12 mouse cellular contexts compared by ENCODE assay signal in genomic region chr13:81740898-81741297, GRCm38 (mm10). TPM values are rescaled to one million over a fixed set of nuclear protein-coding genes. Genes with fewer than 3 reads are reported as not detected.
DNase-seq lines count a peak whose midpoint lies in the region; ATAC-seq and TF ChIP-seq lines count a peak whose summit lies in the region.
"Had no signal": no experiment of that assay in that cellular context is flagged by ENCODE, and none has a peak within 500 bp of the region (broad histone marks: within the 10 kb centered on the region; RNA-seq: fewer than 3 reads in every experiment).

No protein-coding gene starts in this region.

- H3K9me3 ChIP-seq in intestine, embryonic 16.5 days (ENCODE audit: control insufficient read depth, low read length), result no peaks in the 10 kb centered on the region
- no peaks in the 10 kb centered on the region for H3K9me3 ChIP-seq in intestine, embryonic 15.5 days
- H3K9me3 ChIP-seq in CH12.LX (replicated peaks; ENCODE audit: low read length), result no peaks in the 10 kb centered on the region
- H3K9me3 ChIP-seq: embryonic facial prominence, embryonic 13.5 days; heart, embryonic 13.5 days; limb, embryonic 15.5 days had no signal

- H3K27me3 ChIP-seq in intestine, embryonic 16.5 days (replicated peaks; ENCODE audit: control insufficient read depth, insufficient read depth, low read length), result no peaks in the 10 kb centered on the region
- no peaks in the 10 kb centered on the region for H3K27me3 ChIP-seq in intestine, embryonic 15.5 days (replicated peaks)
- no peaks in the 10 kb centered on the region for H3K27me3 ChIP-seq in CH12.LX (replicated peaks)
- H3K27me3 ChIP-seq: embryonic facial prominence, embryonic 13.5 days; heart, embryonic 13.5 days; limb, embryonic 15.5 days had no signal

- H3K36me3 ChIP-seq in intestine, embryonic 16.5 days (ENCODE audit: control insufficient read depth, insufficient read depth, low read length), result no peaks in the 10 kb centered on the region
- no peaks in the 10 kb centered on the region for H3K36me3 ChIP-seq in intestine, embryonic 15.5 days
- no peaks in the 10 kb centered on the region for H3K36me3 ChIP-seq in CH12.LX (replicated peaks in 1 of 2; ENCODE audit: control insufficient read depth in 1 of 2, insufficient read depth in 1 of 2, low read length in 1 of 2)
- H3K36me3 ChIP-seq: embryonic facial prominence, embryonic 13.5 days; heart, embryonic 13.5 days; limb, embryonic 15.5 days had no signal

- H3K4me2 ChIP-seq in intestine, embryonic 16.5 days (ENCODE audit: low read depth, low read length), result no peak overlapping the region
- no peak overlapping the region for H3K4me2 ChIP-seq in intestine, embryonic 15.5 days (replicated peaks)
- peak overlapping the region; percentile 15; the same call in 1 of the 2 replicates for H3K4me2 ChIP-seq in CH12.LX (ENCODE audit: insufficient read depth, low read depth, poor library complexity, severe bottlenecking)
- H3K4me2 ChIP-seq: embryonic facial prominence, embryonic 13.5 days; heart, embryonic 13.5 days; limb, embryonic 15.5 days had no signal

- TF ChIP-seq CTCF in CH12.LX (conservative IDR thresholded peaks at IDR 0.05 in 1 of 2, IDR thresholded peaks at IDR 0.05 in 1 of 2; ENCODE audit: low read depth in 2 of 2, low read length in 2 of 2), result peak in 1 of 2 experiments; percentile 52; a peak in 2 of 4 replicates

- DNase-seq in CH12.LX (ENCODE audit: extremely low read depth), result peak; percentile 24
- peak; percentile 44 for DNase-seq in fibroblast of lung, adult 2 months (ENCODE audit: low read depth)
- DNase-seq in left cerebral cortex, adult 9 months (ENCODE audit: low spot score in 2 of 2), result no peak
- DNase-seq in right cerebral cortex, postnatal 14 days, result no peak
- DNase-seq in testis, postnatal 14 days (ENCODE audit: low spot score), result no peak
- DNase-seq: cerebellum, adult 8-10 months had no signal

- no peak; the same call in 1 of the 2 replicates for TF ChIP-seq RAD21 in CH12.LX (IDR thresholded peaks at IDR 0.05; ENCODE audit: low read depth, low read length)

- in situ Hi-C loops in CH12.LX (cut with MboI; ENCODE audit: low pct_ligation_motif_present, low pct_unique_long_range_greater_than_20kb, low sequenced_read_pairs), result no loop called here

- no peak for TF ChIP-seq EP300 in CH12.LX (IDR thresholded peaks at IDR 0.05; ENCODE audit: low read length)

- H3K9ac ChIP-seq in intestine, embryonic 16.5 days (ENCODE audit: low read depth, low read length), result no peak overlapping the region
- H3K9ac ChIP-seq in intestine, embryonic 15.5 days, result no peak overlapping the region
- no peak overlapping the region for H3K9ac ChIP-seq in CH12.LX (ENCODE audit: insufficient read depth, low read depth)
- H3K9ac ChIP-seq: embryonic facial prominence, embryonic 13.5 days; heart, embryonic 13.5 days; limb, embryonic 15.5 days had no signal

- ATAC-seq in intestine, embryonic 16.5 days, result 0 out of 2 replicates have a peak, but pooled peaks have one; percentile 46
- no peak for ATAC-seq in intestine, embryonic 15.5 days
- ATAC-seq in megakaryocyte, adult 5-6 weeks (ENCODE audit: poor library complexity, severe bottlenecking), result peak; percentile 93

- no peak overlapping the region for H3K27ac ChIP-seq in intestine, embryonic 16.5 days (ENCODE audit: low read length)
- H3K27ac ChIP-seq in intestine, embryonic 15.5 days, result no peak overlapping the region
- H3K27ac ChIP-seq in CH12.LX (ENCODE audit: insufficient read depth, low read depth), result no peak overlapping the region
- H3K27ac ChIP-seq: embryonic facial prominence, embryonic 13.5 days; heart, embryonic 13.5 days; limb, embryonic 15.5 days had no signal

- no peaks in the 10 kb centered on the region for H3K4me1 ChIP-seq in intestine, embryonic 16.5 days (ENCODE audit: control insufficient read depth, insufficient read depth, low read length)
- H3K4me1 ChIP-seq in intestine, embryonic 15.5 days (replicated peaks), result no peaks in the 10 kb centered on the region
- peaks cover 10 to 13% of the 10 kb centered on the region in 2 experiments for H3K4me1 ChIP-seq in CH12.LX (ENCODE audit: control insufficient read depth in 1 of 2, insufficient read depth in 2 of 2)
- H3K4me1 ChIP-seq: embryonic facial prominence, embryonic 13.5 days; heart, embryonic 13.5 days; limb, embryonic 15.5 days had no signal

- no peak for TF ChIP-seq POLR2A in CH12.LX (IDR thresholded peaks at IDR 0.05; ENCODE audit: low read depth, low read length)

- dilution Hi-C loops in CH12.LX (cut with MboI; ENCODE audit: extremely low pct_ligation_motif_present, extremely low pct_unique_long_range_greater_than_20kb, low sequenced_read_pairs), result no loop called here

- H3K79me2 ChIP-seq in CH12.LX (replicated peaks; ENCODE audit: control insufficient read depth, extremely low read depth, insufficient read depth, poor library complexity, severe bottlenecking), result no peaks in the 10 kb centered on the region

- no peak overlapping the region for H3K4me3 ChIP-seq in intestine, embryonic 16.5 days (ENCODE audit: low read length)
- no peak overlapping the region for H3K4me3 ChIP-seq in intestine, embryonic 15.5 days (replicated peaks)
- H3K4me3 ChIP-seq in CH12.LX (replicated peaks in 1 of 3; ENCODE audit: low read depth in 2 of 3, low read length in 2 of 3, poor library complexity in 1 of 3), result no peak overlapping the region
- H3K4me3 ChIP-seq: embryonic facial prominence, embryonic 13.5 days; heart, embryonic 13.5 days; limb, embryonic 15.5 days had no signal

- 39% methylated on average over 3 of the region's 3 CpGs for WGBS in intestine, embryonic 16.5 days
- WGBS in intestine, embryonic 15.5 days, result 51% methylated on average over 3 of the region's 3 CpGs

TF ChIP-seq in CH12.LX, 34 proteins besides CTCF, POLR2A, EP300 and RAD21:
- TF ChIP-seq POLR2AphosphoS2 (IDR thresholded peaks at IDR 0.05; ENCODE audit: low read depth, low read length) (no peak), SMC3 (IDR thresholded peaks at IDR 0.05; ENCODE audit: low read depth, low read length) (peak; percentile 31), ZC3H11A (IDR thresholded peaks at IDR 0.05; ENCODE audit: low read depth, low read length) (no peak), ETS1 (conservative IDR thresholded peaks at IDR 0.05; ENCODE audit: low read depth, low read length) (no peak), KAT2A (IDR thresholded peaks at IDR 0.05; ENCODE audit: insufficient replicate concordance, low read length) (no peak), CHD2 (IDR thresholded peaks at IDR 0.05; ENCODE audit: low read length) (no peak), RCOR1 (conservative IDR thresholded peaks at IDR 0.05; ENCODE audit: low read depth, low read length) (no peak), UBTF (IDR thresholded peaks at IDR 0.05; ENCODE audit: low read depth, low read length) (no peak)

RNA-seq across cellular contexts. Expression of gene Mblac2, which starts 29.8 kb away (rescaled TPM):
- polyA plus RNA-seq in intestine, embryonic 16.5 days (2015; fragmentation: Nextera tagmentation; extraction: Ambion mirVana), result 8.8 and 8.9 TPM in 2 replicates
- 8.4 and 9.2 TPM in 2 replicates for polyA plus RNA-seq in intestine, embryonic 15.5 days (2015; fragmentation: Nextera tagmentation; extraction: Ambion mirVana)
- 0.38 and 0.42 TPM in 2 replicates for total RNA-seq in CH12.LX (2012; rRNA removed)
- total RNA-seq in CH12.LX (2014; rRNA removed), result 0.54 and 0.71 TPM in 2 replicates
- 0.13 and 0.74 TPM in 2 replicates for polyA plus RNA-seq in CH12.LX (2012; ENCODE audit: insufficient read length, low read depth)
- total RNA-seq in megakaryocyte, adult 5-6 weeks (2015), result 2.7 and 3.0 TPM in 2 replicates
- 2.7 and 3.0 TPM in 2 replicates for total RNA-seq in megakaryocyte, adult 5-6 weeks (2017)

RNA-seq across cellular contexts. Expression of gene Polr3g, which starts 30.1 kb away (rescaled TPM):
- polyA plus RNA-seq in intestine, embryonic 16.5 days (2015; fragmentation: Nextera tagmentation; extraction: Ambion mirVana), result 11.9 and 15.2 TPM in 2 replicates
- 16.7 and 17.2 TPM in 2 replicates for polyA plus RNA-seq in intestine, embryonic 15.5 days (2015; fragmentation: Nextera tagmentation; extraction: Ambion mirVana)
- total RNA-seq in CH12.LX (2012; rRNA removed) (19.1 and 22.0 TPM in 2 replicates), CH12.LX (2014; rRNA removed) (51.2 and 52.5 TPM in 2 replicates)
- polyA plus RNA-seq in CH12.LX (2012; ENCODE audit: insufficient read length, low read depth), result 45.2 and 54.0 TPM in 2 replicates
- 3.3 and 5.4 TPM in 2 replicates for total RNA-seq in megakaryocyte, adult 5-6 weeks (2015)
- 2.6 and 4.6 TPM in 2 replicates for total RNA-seq in megakaryocyte, adult 5-6 weeks (2017)

RNA-seq across cellular contexts. Expression of gene Cetn3, which starts 42.0 kb away (rescaled TPM):
- 142 and 164 TPM in 2 replicates for polyA plus RNA-seq in intestine, embryonic 16.5 days (2015; fragmentation: Nextera tagmentation; extraction: Ambion mirVana)
- 175 and 207 TPM in 2 replicates for polyA plus RNA-seq in intestine, embryonic 15.5 days (2015; fragmentation: Nextera tagmentation; extraction: Ambion mirVana)
- total RNA-seq in CH12.LX (2012; rRNA removed) (55.6 and 70.0 TPM in 2 replicates), CH12.LX (2014; rRNA removed) (158 and 198 TPM in 2 replicates)
- polyA plus RNA-seq in CH12.LX (2012; ENCODE audit: insufficient read length, low read depth), result 211 and 239 TPM in 2 replicates
- 138 and 147 TPM in 2 replicates for total RNA-seq in megakaryocyte, adult 5-6 weeks (2015)
- total RNA-seq in megakaryocyte, adult 5-6 weeks (2017), result 245 and 248 TPM in 2 replicates

Comparison
In these comparisons a context has a peak if more than half of its experiments do, and no peak if none do; other contexts are left out.
1. DNase-seq: peak in CH12.LX (single experiment) and fibroblast of lung, adult 2 months (single experiment); none in left cerebral cortex, adult 9 months (0 of 2), right cerebral cortex, postnatal 14 days (single experiment) and testis, postnatal 14 days (single experiment).